In genomic region chr16:72615360-72615759, GRCm38 (mm10) we compare ENCODE assay signal across 18 mouse cellular contexts.
DNase-seq lines count a peak whose midpoint lies in the region; ATAC-seq lines count a peak whose summit lies in the region.
"Had no signal": no experiment of that assay in that cellular context is flagged by ENCODE, and none has a peak within 500 bp of the region (broad histone marks: within the 10 kb centered on the region; RNA-seq: fewer than 3 reads in every experiment).

No protein-coding gene starts in this region.

- no peak overlapping the region for H3K27ac ChIP-seq in embryonic facial prominence, embryonic 11.5 days (replicated peaks; ENCODE audit: low read depth, low read length)
- no peak overlapping the region for H3K27ac ChIP-seq in embryonic facial prominence, embryonic 10.5 days (replicated peaks)
- no peak overlapping the region for H3K27ac ChIP-seq in hindbrain, embryonic 15.5 days (replicated peaks)
- no peak overlapping the region for H3K27ac ChIP-seq in hindbrain, embryonic 11.5 days (ENCODE audit: low read depth, low read length)
- no peak overlapping the region for H3K27ac ChIP-seq in midbrain, embryonic 13.5 days
- H3K27ac ChIP-seq in midbrain, embryonic 16.5 days (ENCODE audit: low read length): no peak overlapping the region
- H3K27ac ChIP-seq: embryonic facial prominence, embryonic 12.5 days; forebrain, embryonic 13.5 days; heart, embryonic 13.5 days; hindbrain, embryonic 14.5 days had no signal

- H3K4me2 ChIP-seq in embryonic facial prominence, embryonic 11.5 days (ENCODE audit: low read depth, low read length): no peak overlapping the region
- H3K4me2 ChIP-seq in hindbrain, embryonic 15.5 days: no peak overlapping the region
- H3K4me2 ChIP-seq in hindbrain, embryonic 11.5 days (replicated peaks; ENCODE audit: low read depth, low read length): no peak overlapping the region
- H3K4me2 ChIP-seq in midbrain, embryonic 13.5 days (replicated peaks): no peak overlapping the region
- no peak overlapping the region for H3K4me2 ChIP-seq in midbrain, embryonic 16.5 days (ENCODE audit: low read length)
- H3K4me2 ChIP-seq: embryonic facial prominence, embryonic 12.5 days; forebrain, embryonic 13.5 days; heart, embryonic 13.5 days; hindbrain, embryonic 14.5 days had no signal

- H3K4me1 ChIP-seq in embryonic facial prominence, embryonic 11.5 days (ENCODE audit: control insufficient read depth, insufficient read depth, low read length): no peaks in the 10 kb centered on the region
- peaks cover 13% of the 10 kb centered on the region for H3K4me1 ChIP-seq in embryonic facial prominence, embryonic 10.5 days
- H3K4me1 ChIP-seq in hindbrain, embryonic 15.5 days (replicated peaks): no peaks in the 10 kb centered on the region
- no peaks in the 10 kb centered on the region for H3K4me1 ChIP-seq in hindbrain, embryonic 11.5 days (replicated peaks; ENCODE audit: control insufficient read depth, insufficient read depth, low read length)
- H3K4me1 ChIP-seq in midbrain, embryonic 13.5 days (replicated peaks): peaks cover 20% of the 10 kb centered on the region
- 0 out of 2 replicates have a peak, but pooled peaks cover 4% of the 10 kb centered on the region for H3K4me1 ChIP-seq in midbrain, embryonic 16.5 days (ENCODE audit: control insufficient read depth, insufficient read depth, low read length)
- H3K4me1 ChIP-seq: embryonic facial prominence, embryonic 12.5 days; heart, embryonic 13.5 days had no signal

- no peaks in the 10 kb centered on the region for H3K36me3 ChIP-seq in embryonic facial prominence, embryonic 11.5 days (replicated peaks; ENCODE audit: control insufficient read depth, insufficient read depth, low read depth, low read length)
- no peaks in the 10 kb centered on the region for H3K36me3 ChIP-seq in embryonic facial prominence, embryonic 10.5 days (replicated peaks)
- H3K36me3 ChIP-seq in hindbrain, embryonic 15.5 days: no peaks in the 10 kb centered on the region
- H3K36me3 ChIP-seq in hindbrain, embryonic 11.5 days (ENCODE audit: control insufficient read depth, insufficient read depth, low read length): no peaks in the 10 kb centered on the region
- no peaks in the 10 kb centered on the region for H3K36me3 ChIP-seq in midbrain, embryonic 13.5 days
- no peaks in the 10 kb centered on the region for H3K36me3 ChIP-seq in midbrain, embryonic 16.5 days (ENCODE audit: control insufficient read depth, insufficient read depth, low read length)
- H3K36me3 ChIP-seq: embryonic facial prominence, embryonic 12.5 days; heart, embryonic 13.5 days had no signal

- H3K4me3 ChIP-seq in embryonic facial prominence, embryonic 11.5 days (ENCODE audit: low read depth, low read length): no peak overlapping the region
- no peak overlapping the region for H3K4me3 ChIP-seq in embryonic facial prominence, embryonic 10.5 days
- H3K4me3 ChIP-seq in hindbrain, embryonic 15.5 days: no peak overlapping the region
- H3K4me3 ChIP-seq in hindbrain, embryonic 11.5 days (ENCODE audit: low read depth, low read length): no peak overlapping the region
- no peak overlapping the region for H3K4me3 ChIP-seq in midbrain, embryonic 13.5 days (replicated peaks)
- no peak overlapping the region for H3K4me3 ChIP-seq in midbrain, embryonic 16.5 days (ENCODE audit: low read depth, low read length)
- H3K4me3 ChIP-seq: embryonic facial prominence, embryonic 12.5 days; forebrain, embryonic 13.5 days; heart, embryonic 13.5 days had no signal

- no peaks in the 10 kb centered on the region for H3K27me3 ChIP-seq in embryonic facial prominence, embryonic 11.5 days (ENCODE audit: control insufficient read depth, insufficient read depth, low read length)
- H3K27me3 ChIP-seq in embryonic facial prominence, embryonic 10.5 days (replicated peaks; ENCODE audit: low read depth, poor library complexity, severe bottlenecking): no peaks in the 10 kb centered on the region
- no peaks in the 10 kb centered on the region for H3K27me3 ChIP-seq in hindbrain, embryonic 15.5 days
- no peaks in the 10 kb centered on the region for H3K27me3 ChIP-seq in hindbrain, embryonic 11.5 days (ENCODE audit: control insufficient read depth, insufficient read depth, low read length)
- H3K27me3 ChIP-seq in midbrain, embryonic 13.5 days: no peaks in the 10 kb centered on the region
- H3K27me3 ChIP-seq in midbrain, embryonic 16.5 days (ENCODE audit: control insufficient read depth, insufficient read depth, low read depth, low read length): no peaks in the 10 kb centered on the region
- H3K27me3 ChIP-seq: heart, embryonic 13.5 days had no signal

- no peaks in the 10 kb centered on the region for H3K9me3 ChIP-seq in embryonic facial prominence, embryonic 11.5 days (replicated peaks; ENCODE audit: control insufficient read depth, low read length)
- no peaks in the 10 kb centered on the region for H3K9me3 ChIP-seq in embryonic facial prominence, embryonic 10.5 days
- H3K9me3 ChIP-seq in hindbrain, embryonic 15.5 days: no peaks in the 10 kb centered on the region
- no peaks in the 10 kb centered on the region for H3K9me3 ChIP-seq in hindbrain, embryonic 11.5 days (ENCODE audit: control insufficient read depth, low read length)
- H3K9me3 ChIP-seq in midbrain, embryonic 13.5 days: no peaks in the 10 kb centered on the region
- no peaks in the 10 kb centered on the region for H3K9me3 ChIP-seq in midbrain, embryonic 16.5 days (replicated peaks; ENCODE audit: control insufficient read depth, low read length, poor library complexity, severe bottlenecking)
- H3K9me3 ChIP-seq: embryonic facial prominence, embryonic 12.5 days; forebrain, embryonic 13.5 days; heart, embryonic 13.5 days had no signal

- 0 out of 2 replicates have a peak, but pooled peaks have one; percentile 59 for ATAC-seq in embryonic facial prominence, embryonic 11.5 days (replicated peaks; ENCODE audit: insufficient number of reproducible peaks, low FRiP score, low TSS enrichment, low read depth)
- ATAC-seq in hindbrain, embryonic 15.5 days (ENCODE audit: low FRiP score, low read depth): 0 out of 2 replicates have a peak, but pooled peaks have one; percentile 38
- ATAC-seq in hindbrain, embryonic 11.5 days (ENCODE audit: low FRiP score): no peak
- 0 out of 2 replicates have a peak, but pooled peaks have one; percentile 41 for ATAC-seq in midbrain, embryonic 13.5 days
- ATAC-seq in midbrain, embryonic 16.5 days: no peak
- ATAC-seq: forebrain, embryonic 13.5 days had no signal

- peak; percentile 18 for DNase-seq in embryonic facial prominence, embryonic 11.5 days (ENCODE audit: low spot score)
- DNase-seq in embryonic facial prominence, embryonic 10.5 days (ENCODE audit: low spot score): no peak
- no peak for DNase-seq in hindbrain, embryonic 11.5 days (ENCODE audit: low spot score)
- peak; percentile 35 for DNase-seq in embryo, embryonic 10.5 days (ENCODE audit: low spot score)
- no peak for DNase-seq in adrenal gland, postnatal 25 days
- DNase-seq: adrenal gland, postnatal 14 days; cerebellum, adult 9-11 months; cerebellum, postnatal 36 days; gastrocnemius, postnatal 36 days; heart, adult 11 months; heart, postnatal 36 days had no signal

- no peak overlapping the region for H3K9ac ChIP-seq in embryonic facial prominence, embryonic 11.5 days (replicated peaks; ENCODE audit: low read length)
- no peak overlapping the region for H3K9ac ChIP-seq in hindbrain, embryonic 15.5 days
- H3K9ac ChIP-seq in hindbrain, embryonic 11.5 days (ENCODE audit: low read depth, low read length): no peak overlapping the region
- no peak overlapping the region for H3K9ac ChIP-seq in midbrain, embryonic 13.5 days (replicated peaks)
- no peak overlapping the region for H3K9ac ChIP-seq in midbrain, embryonic 16.5 days (ENCODE audit: low read depth, low read length)
- H3K9ac ChIP-seq: embryonic facial prominence, embryonic 12.5 days; forebrain, embryonic 13.5 days; heart, embryonic 13.5 days; hindbrain, embryonic 14.5 days had no signal

- WGBS in embryonic facial prominence, embryonic 11.5 days: 49% methylated on average over 2 of the region's 2 CpGs
- 51% methylated on average over 2 of the region's 2 CpGs for WGBS in embryonic facial prominence, embryonic 10.5 days
- 76% methylated on average over 2 of the region's 2 CpGs for WGBS in hindbrain, embryonic 15.5 days
- 59% methylated on average over 2 of the region's 2 CpGs for WGBS in hindbrain, embryonic 11.5 days
- 61% methylated on average over 2 of the region's 2 CpGs for WGBS in midbrain, embryonic 13.5 days
- 69% methylated on average over 2 of the region's 2 CpGs for WGBS in midbrain, embryonic 16.5 days

Comparison
In these comparisons a context has a peak if more than half of its experiments do, and no peak if none do; other contexts are left out.
1. ATAC-seq: peak in embryonic facial prominence, embryonic 11.5 days (single experiment), hindbrain, embryonic 15.5 days (single experiment) and midbrain, embryonic 13.5 days (single experiment); none in hindbrain, embryonic 11.5 days (single experiment) and midbrain, embryonic 16.5 days (single experiment).
2. DNase-seq: peak in embryonic facial prominence, embryonic 11.5 days (single experiment) and embryo, embryonic 10.5 days (single experiment); none in embryonic facial prominence, embryonic 10.5 days (single experiment), hindbrain, embryonic 11.5 days (single experiment) and adrenal gland, postnatal 25 days (single experiment).